Mouse (Mus musculus): ENCODE measurements around the gene Ercc8. TPM values are rescaled to one million over a fixed set of nuclear protein-coding genes. Genes with fewer than 3 reads are reported as not detected.

The Ercc8 gene
- polyA plus RNA-seq (2015; fragmentation: Nextera tagmentation; extraction: Ambion mirVana) = 7.3 and 9.9 TPM in 2 replicates

GRCm38 (mm10) chr13:108158465-108159240 is at the start of gene Ercc8, which contains the start of gene Ndufaf2:
TSS of gene Ercc8 (plus strand) at chr13:108158731.
TSS of gene Ndufaf2 (minus strand) at chr13:108158623.

DNA sequence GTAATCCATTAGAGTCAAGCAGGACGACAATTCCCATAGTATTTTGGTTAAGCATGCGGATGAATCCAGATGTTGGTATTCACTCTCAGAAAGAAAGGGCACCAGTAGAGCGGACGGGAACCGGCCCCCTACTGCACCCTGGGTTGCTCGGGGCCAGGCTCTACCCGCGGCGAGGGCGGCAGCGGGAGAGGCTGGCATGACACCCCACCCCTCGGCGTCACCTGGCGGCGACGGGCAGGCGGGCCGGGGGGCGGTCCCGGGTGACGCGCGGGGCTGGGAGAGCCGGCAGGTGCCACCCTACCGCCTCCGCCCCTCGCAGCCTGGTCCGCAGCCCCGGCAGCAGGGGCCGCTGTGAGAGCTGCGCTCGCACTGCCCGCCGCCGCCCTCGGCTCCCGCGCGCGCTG is 55.6 kb downstream of the Ercc8 start, which contains the start of gene Elovl7:
Gene Elovl7 (plus strand): TSS at position 324 of the 404 bp plus-strand sequence.

Other genes starting within 250 kb of the Ercc8 start
- gene Smim15, start 114.3 kb upstream of the Ercc8 start, polyA plus RNA-seq (2015; fragmentation: Nextera tagmentation; extraction: Ambion mirVana) = 31.6 and 34.0 TPM in 2 replicates
- 37.1 and 38.6 TPM in 2 replicates for gene Ndufaf2, start 108 bp upstream of the Ercc8 start, polyA plus RNA-seq (2015; fragmentation: Nextera tagmentation; extraction: Ambion mirVana)
- 1.2 and 1.9 TPM in 2 replicates for gene Elovl7, start 55.7 kb downstream of the Ercc8 start, polyA plus RNA-seq (2015; fragmentation: Nextera tagmentation; extraction: Ambion mirVana)
- gene Depdc1b, start 157.6 kb downstream of the Ercc8 start, polyA plus RNA-seq (2015; fragmentation: Nextera tagmentation; extraction: Ambion mirVana) = 13.6 and 16.0 TPM in 2 replicates